Comparison of ENCODE assay signal across 8 mouse cellular contexts in genomic region chr4:126259063-126259462, GRCm38 (mm10). TPM values are rescaled to one million over a fixed set of nuclear protein-coding genes. Genes with fewer than 3 reads are reported as not detected.
DNase-seq lines count a peak whose midpoint lies in the region; ATAC-seq and TF ChIP-seq lines count a peak whose summit lies in the region.

No protein-coding gene starts in this region.

- H3K79me2 ChIP-seq in MEL (ENCODE audit: control insufficient read depth, insufficient read depth, low read length, poor library complexity) = peaks cover 26% of the 10 kb centered on the region

- 0 out of 2 replicates have a peak, but pooled peaks cover 3% of the 10 kb centered on the region for H3K36me3 ChIP-seq in forebrain, embryonic 10.5 days (replicated peaks)
- no peaks in the 10 kb centered on the region for H3K36me3 ChIP-seq in forebrain, embryonic 15.5 days
- peaks cover 0 to 11% of the 10 kb centered on the region in 2 experiments; a peak in 2 of 4 replicates for H3K36me3 ChIP-seq in MEL (ENCODE audit: control insufficient read depth in 1 of 2, insufficient read depth in 2 of 2, low read length in 2 of 2)
- H3K36me3 ChIP-seq in limb, embryonic 12.5 days = no peaks in the 10 kb centered on the region; the same call in 1 of the 2 replicates
- no peaks in the 10 kb centered on the region for H3K36me3 ChIP-seq in neural tube, embryonic 15.5 days

- H3K4me3 ChIP-seq in forebrain, embryonic 10.5 days = 0 out of 2 replicates have a peak overlapping the region, but pooled peaks have one; percentile 43
- no peak overlapping the region for H3K4me3 ChIP-seq in forebrain, embryonic 15.5 days
- no peak overlapping the region for H3K4me3 ChIP-seq in MEL (ENCODE audit: control insufficient read depth in 1 of 2, insufficient read depth in 1 of 2, low read depth in 2 of 2, low read length in 2 of 2)
- peak overlapping the region; percentile 18; the same call in 1 of the 2 replicates for H3K4me3 ChIP-seq in limb, embryonic 12.5 days (replicated peaks)
- no peak overlapping the region for H3K4me3 ChIP-seq in neural tube, embryonic 15.5 days (replicated peaks)

- no peak for TF ChIP-seq CTCF in MEL (IDR thresholded peaks at IDR 0.05 in 2 of 3, conservative IDR thresholded peaks at IDR 0.05 in 1 of 3; ENCODE audit: control insufficient read depth in 1 of 3, insufficient read depth in 1 of 3, low read depth in 2 of 3, low read length in 3 of 3, poor library complexity in 1 of 3, severe bottlenecking in 1 of 3)

- no peak for DNase-seq in forebrain, embryonic 10.5 days (ENCODE audit: extremely low spot score, low spot score)
- peak; percentile 46 for DNase-seq in MEL (ENCODE audit: low read depth, low spot score)
- DNase-seq in heart, adult 18-20 months = peak; percentile 64 to 75
- DNase-seq in adrenal gland, postnatal 4 days (ENCODE audit: low spot score in 2 of 2) = no peak

- no peak for TF ChIP-seq RAD21 in MEL (IDR thresholded peaks at IDR 0.05; ENCODE audit: low read depth, low read length)

- TF ChIP-seq EP300 in MEL (IDR thresholded peaks at IDR 0.05; ENCODE audit: low read depth in 1 of 2, low read length in 2 of 2) = 0 out of 4 replicates have a peak, but pooled peaks of 1 of the 2 experiments have one; percentile 7

- H3K27ac ChIP-seq in forebrain, embryonic 10.5 days = peak overlapping the region; percentile 85
- H3K27ac ChIP-seq in forebrain, embryonic 15.5 days (replicated peaks) = no peak overlapping the region; the same call in 1 of the 2 replicates
- peak overlapping the region; percentile 63 for H3K27ac ChIP-seq in MEL (ENCODE audit: control insufficient read depth, low read depth, low read length)
- H3K27ac ChIP-seq in limb, embryonic 12.5 days = peak overlapping the region; percentile 94
- peak overlapping the region; percentile 79 for H3K27ac ChIP-seq in neural tube, embryonic 15.5 days (replicated peaks)

- no peaks in the 10 kb centered on the region for H3K9me3 ChIP-seq in forebrain, embryonic 10.5 days
- no peaks in the 10 kb centered on the region for H3K9me3 ChIP-seq in forebrain, embryonic 15.5 days
- H3K9me3 ChIP-seq in MEL (replicated peaks; ENCODE audit: insufficient read depth, low read length) = no peaks in the 10 kb centered on the region
- no peaks in the 10 kb centered on the region for H3K9me3 ChIP-seq in limb, embryonic 12.5 days
- H3K9me3 ChIP-seq in neural tube, embryonic 15.5 days (replicated peaks) = no peaks in the 10 kb centered on the region

- H3K9ac ChIP-seq in forebrain, embryonic 15.5 days (replicated peaks) = no peak overlapping the region
- no peak overlapping the region for H3K9ac ChIP-seq in MEL (ENCODE audit: control insufficient read depth, low read depth, low read length, poor library complexity, severe bottlenecking)
- H3K9ac ChIP-seq in limb, embryonic 12.5 days (replicated peaks) = no peak overlapping the region; the same call in 1 of the 2 replicates
- no peak overlapping the region; the same call in 1 of the 2 replicates for H3K9ac ChIP-seq in neural tube, embryonic 15.5 days (replicated peaks)

- ATAC-seq in forebrain, embryonic 15.5 days (replicated peaks) = no peak
- no peak for ATAC-seq in limb, embryonic 12.5 days (ENCODE audit: insufficient number of reproducible peaks, insufficient read depth, low FRiP score, low TSS enrichment, low read depth)
- ATAC-seq in neural tube, embryonic 15.5 days (ENCODE audit: low FRiP score) = no peak
- no peak for ATAC-seq in frontal cortex, adult (ENCODE audit: low TSS enrichment)

- no peak overlapping the region for H3K4me2 ChIP-seq in forebrain, embryonic 15.5 days (replicated peaks)
- peak overlapping the region; percentile 52 for H3K4me2 ChIP-seq in limb, embryonic 12.5 days
- peak overlapping the region; percentile 42 for H3K4me2 ChIP-seq in neural tube, embryonic 15.5 days

- WGBS in forebrain, embryonic 10.5 days = 24% methylated on average over 3 of the region's 3 CpGs
- WGBS in forebrain, embryonic 15.5 days = 17% methylated on average over 3 of the region's 3 CpGs
- WGBS in limb, embryonic 12.5 days = 26% methylated on average over 3 of the region's 3 CpGs
- WGBS in neural tube, embryonic 15.5 days = 23% methylated on average over 3 of the region's 3 CpGs

- peaks cover 5% of the 10 kb centered on the region; the same call in 1 of the 2 replicates for H3K27me3 ChIP-seq in forebrain, embryonic 10.5 days (ENCODE audit: poor library complexity, severe bottlenecking)
- no peaks in the 10 kb centered on the region for H3K27me3 ChIP-seq in forebrain, embryonic 15.5 days
- H3K27me3 ChIP-seq in MEL (ENCODE audit: control insufficient read depth in 1 of 2, insufficient read depth in 2 of 2, low read length in 2 of 2) = no peaks in the 10 kb centered on the region
- no peaks in the 10 kb centered on the region for H3K27me3 ChIP-seq in limb, embryonic 12.5 days
- H3K27me3 ChIP-seq in neural tube, embryonic 15.5 days (replicated peaks) = no peaks in the 10 kb centered on the region

- peaks cover 78% of the 10 kb centered on the region for H3K4me1 ChIP-seq in forebrain, embryonic 10.5 days
- peaks cover 42% of the 10 kb centered on the region for H3K4me1 ChIP-seq in forebrain, embryonic 15.5 days
- H3K4me1 ChIP-seq in MEL (ENCODE audit: control insufficient read depth in 1 of 2, insufficient read depth in 2 of 2, low read length in 2 of 2) = peaks cover 2 to 31% of the 10 kb centered on the region in 2 experiments; a peak in 3 of 4 replicates
- H3K4me1 ChIP-seq in limb, embryonic 12.5 days (replicated peaks) = peaks cover 67% of the 10 kb centered on the region
- H3K4me1 ChIP-seq in neural tube, embryonic 15.5 days = peaks cover 77% of the 10 kb centered on the region

- TF ChIP-seq POLR2A in MEL (IDR thresholded peaks at IDR 0.05; ENCODE audit: control insufficient read depth in 1 of 2, insufficient read depth in 1 of 2, low read depth in 1 of 2, low read length in 2 of 2, poor library complexity in 1 of 2) = no peak

TF ChIP-seq in MEL, 35 proteins besides CTCF, POLR2A, EP300 and RAD21 (continues in another document):
- TF ChIP-seq SIN3A (IDR thresholded peaks at IDR 0.05; ENCODE audit: low read length) (no peak), MYB (IDR thresholded peaks at IDR 0.05; ENCODE audit: low read depth, low read length) (no peak), NRF1 (IDR thresholded peaks at IDR 0.05; ENCODE audit: insufficient read depth, low read depth, low read length, poor library complexity, severe bottlenecking) (no peak), CHD1 (IDR thresholded peaks at IDR 0.05; ENCODE audit: low read depth, low read length) (no peak), MYC (IDR thresholded peaks at IDR 0.05; ENCODE audit: low read depth, low read length) (no peak), MAFK (IDR thresholded peaks at IDR 0.05; ENCODE audit: borderline replicate concordance, low read depth, low read length) (no peak), TCF12 (IDR thresholded peaks at IDR 0.05; ENCODE audit: low read depth, low read length) (no peak), TAL1 (IDR thresholded peaks at IDR 0.05; ENCODE audit: low read length) (no peak)

RNA-seq across cellular contexts. Expression of gene Map7d1, which starts 2.9 kb away (rescaled TPM):
- 45.6 and 47.1 TPM in 2 replicates for polyA plus RNA-seq in forebrain, embryonic 10.5 days (2016; fragmentation: Nextera tagmentation; extraction: Ambion mirVana)
- polyA plus RNA-seq in forebrain, embryonic 15.5 days (2015; fragmentation: Nextera tagmentation; extraction: Ambion mirVana) = 76.8 and 79.6 TPM in 2 replicates
- 15.4 and 16.4 TPM in 2 replicates for total RNA-seq in MEL (2012; rRNA removed)
- 10 to 100 TPM in 1 of 2 experiments, not detected in 1; 58.2 TPM for polyA plus RNA-seq in MEL (2012; ENCODE audit: insufficient read depth in 1 of 2, insufficient read length in 2 of 2, low read depth in 1 of 2, low replicate concordance in 2 of 2, missing spikeins in 1 of 2)
- 100 to 1,000 TPM; 240 to 249 TPM for total RNA-seq in heart, adult 18-20 months (2021)
- polyA plus RNA-seq in limb, embryonic 12.5 days (2016; fragmentation: Nextera tagmentation; extraction: Ambion mirVana) = 83.5 and 85.1 TPM in 2 replicates
- 65.4 and 79.7 TPM in 2 replicates for polyA plus RNA-seq in neural tube, embryonic 15.5 days (2015; fragmentation: Nextera tagmentation; extraction: Ambion mirVana)
- total RNA-seq in adrenal gland, postnatal 4 days (2021) = 10 to 100 TPM; 64.1 to 70.7 TPM

RNA-seq across cellular contexts. Expression of gene Trappc3, which starts 3.1 kb away (rescaled TPM):
- polyA plus RNA-seq in forebrain, embryonic 10.5 days (2016; fragmentation: Nextera tagmentation; extraction: Ambion mirVana) = 84.8 and 86.8 TPM in 2 replicates
- polyA plus RNA-seq in forebrain, embryonic 15.5 days (2015; fragmentation: Nextera tagmentation; extraction: Ambion mirVana) = 175 and 182 TPM in 2 replicates
- 66.6 and 71.0 TPM in 2 replicates for total RNA-seq in MEL (2012; rRNA removed)
- polyA plus RNA-seq in MEL (2012; ENCODE audit: insufficient read depth in 1 of 2, insufficient read length in 2 of 2, low read depth in 1 of 2, low replicate concordance in 2 of 2, missing spikeins in 1 of 2) = 10 to 100 TPM in 1 of 2 experiments, not detected in 1; 72.0 TPM
- total RNA-seq in heart, adult 18-20 months (2021) = 10 to 100 TPM; 46.2 to 56.9 TPM
- polyA plus RNA-seq in limb, embryonic 12.5 days (2016; fragmentation: Nextera tagmentation; extraction: Ambion mirVana) = 105 and 111 TPM in 2 replicates
- 175 and 188 TPM in 2 replicates for polyA plus RNA-seq in neural tube, embryonic 15.5 days (2015; fragmentation: Nextera tagmentation; extraction: Ambion mirVana)
- total RNA-seq in adrenal gland, postnatal 4 days (2021) = 10 to 100 TPM; 70.0 to 75.4 TPM

RNA-seq across cellular contexts. Expression of gene Col8a2, which starts 27.5 kb away (rescaled TPM):
- 5.9 and 6.8 TPM in 2 replicates for polyA plus RNA-seq in forebrain, embryonic 10.5 days (2016; fragmentation: Nextera tagmentation; extraction: Ambion mirVana)
- 2.0 and 3.0 TPM in 2 replicates for polyA plus RNA-seq in forebrain, embryonic 15.5 days (2015; fragmentation: Nextera tagmentation; extraction: Ambion mirVana)
- not detected in 2 replicates for total RNA-seq in MEL (2012; rRNA removed)
- not detected for polyA plus RNA-seq in MEL (2012; ENCODE audit: insufficient read depth in 1 of 2, insufficient read length in 2 of 2, low read depth in 1 of 2, low replicate concordance in 2 of 2, missing spikeins in 1 of 2)
- under 1 TPM; 0.52 to 0.95 TPM for total RNA-seq in heart, adult 18-20 months (2021)
- 13.3 and 16.7 TPM in 2 replicates for polyA plus RNA-seq in limb, embryonic 12.5 days (2016; fragmentation: Nextera tagmentation; extraction: Ambion mirVana)
- polyA plus RNA-seq in neural tube, embryonic 15.5 days (2015; fragmentation: Nextera tagmentation; extraction: Ambion mirVana) = 7.4 and 9.8 TPM in 2 replicates
- 10 to 100 TPM in 1 of 2 experiments, 1 to 10 TPM in 1; 9.3 to 12.8 TPM for total RNA-seq in adrenal gland, postnatal 4 days (2021)

RNA-seq across cellular contexts. Expression of gene Thrap3, which starts 56.5 kb away (rescaled TPM):
- 251 and 256 TPM in 2 replicates for polyA plus RNA-seq in forebrain, embryonic 10.5 days (2016; fragmentation: Nextera tagmentation; extraction: Ambion mirVana)
- polyA plus RNA-seq in forebrain, embryonic 15.5 days (2015; fragmentation: Nextera tagmentation; extraction: Ambion mirVana) = 179 and 185 TPM in 2 replicates
- total RNA-seq in MEL (2012; rRNA removed) = 158 and 177 TPM in 2 replicates
- 100 to 1,000 TPM; 310 to 471 TPM for polyA plus RNA-seq in MEL (2012; ENCODE audit: insufficient read depth in 1 of 2, insufficient read length in 2 of 2, low read depth in 1 of 2, low replicate concordance in 2 of 2, missing spikeins in 1 of 2)
- total RNA-seq in heart, adult 18-20 months (2021) = 100 to 1,000 TPM in 1 of 2 experiments, 10 to 100 TPM in 1; 86.5 to 116 TPM
- 303 and 349 TPM in 2 replicates for polyA plus RNA-seq in limb, embryonic 12.5 days (2016; fragmentation: Nextera tagmentation; extraction: Ambion mirVana)
- 127 and 133 TPM in 2 replicates for polyA plus RNA-seq in neural tube, embryonic 15.5 days (2015; fragmentation: Nextera tagmentation; extraction: Ambion mirVana)
- 100 to 1,000 TPM; 319 to 332 TPM for total RNA-seq in adrenal gland, postnatal 4 days (2021)

Comparison
In these comparisons a context has a peak if more than half of its experiments do, and no peak if none do; other contexts are left out.
1. H3K4me3 ChIP-seq: peak in forebrain, embryonic 10.5 days (single experiment) and limb, embryonic 12.5 days (single experiment); none in forebrain, embryonic 15.5 days (single experiment), MEL (0 of 2) and neural tube, embryonic 15.5 days (single experiment).
2. DNase-seq: peak in MEL (single experiment) and heart, adult 18-20 months (2 of 2); none in forebrain, embryonic 10.5 days (single experiment) and adrenal gland, postnatal 4 days (0 of 2).